Mouse (Mus musculus) MEL (cell line): ENCODE measurements around the gene Cabp4.

Source experiments
- BHLHE40 ChIP-seq: IDR thresholded peaks from 2 replicates; pipeline ENCODE4 v1.6.1; 2012; ENCODE audit warnings: low read depth, mild to moderate bottlenecking, inconsistent platforms, low read length, improper control_type of control experiment, borderline replicate concordance
- CHD2 ChIP-seq: IDR thresholded peaks from 2 replicates; pipeline ENCODE4 v1.6.1; 2011; ENCODE audit warnings: low read length, improper control_type of control experiment
- CTCF ChIP-seq, 3 experiments: IDR thresholded peaks in 2 of 3; conservative IDR thresholded peaks in 1 of 3; 2 replicates each; pipeline ENCODE4 v1.5.1; 2011 to 2012; ENCODE audit warnings: low read length in 3 of 3, low read depth in 2 of 3, mild to moderate bottlenecking in 2 of 3, improper control_type of control experiment in 1 of 3, inconsistent platforms in 1 of 3, mixed read lengths in 1 of 3, moderate library complexity in 1 of 3; ENCODE audit not compliant: control insufficient read depth in 1 of 3, insufficient read depth in 1 of 3, poor library complexity in 1 of 3, severe bottlenecking in 1 of 3
- GATA1 ChIP-seq: IDR thresholded peaks from 2 replicates; pipeline ENCODE4 v1.6.1; 2011; ENCODE audit warnings: low read depth, low read length, improper control_type of control experiment
- MAFK ChIP-seq: IDR thresholded peaks from 2 replicates; pipeline ENCODE4 v1.6.1; 2011; ENCODE audit warnings: low read depth, mild to moderate bottlenecking, low read length, improper control_type of control experiment, borderline replicate concordance
- MAX ChIP-seq: IDR thresholded peaks from 2 replicates; pipeline ENCODE4 v1.6.1; 2011; ENCODE audit warnings: low read length, improper control_type of control experiment
- MEF2A ChIP-seq: IDR thresholded peaks from 2 replicates; pipeline ENCODE4 v1.6.1; 2014; ENCODE audit warnings: low read depth, mild to moderate bottlenecking, inconsistent platforms, low read length, improper control_type of control experiment; ENCODE audit not compliant: poor library complexity, insufficient replicate concordance, severe bottlenecking; ENCODE audit errors: extremely low read depth
- MYC ChIP-seq: IDR thresholded peaks from 2 replicates; pipeline ENCODE4 v1.6.1; 2011; ENCODE audit warnings: low read depth, mild to moderate bottlenecking, low read length, improper control_type of control experiment, moderate library complexity
- NRF1 ChIP-seq: IDR thresholded peaks from 2 replicates; pipeline ENCODE4 v1.6.1; 2014; ENCODE audit warnings: low read depth, mild to moderate bottlenecking, inconsistent platforms, low read length, improper control_type of control experiment, moderate library complexity; ENCODE audit not compliant: poor library complexity, insufficient read depth, severe bottlenecking
- POLR2A ChIP-seq, 2 experiments: IDR thresholded peaks; 2 replicates each; pipeline ENCODE4 v1.6.1; 2011 to 2012; ENCODE audit warnings: low read length in 2 of 2, mild to moderate bottlenecking in 2 of 2, control low read depth in 1 of 2, improper control_type of control experiment in 1 of 2, low read depth in 1 of 2, moderate library complexity in 1 of 2; ENCODE audit not compliant: control insufficient read depth in 1 of 2, insufficient read depth in 1 of 2, poor library complexity in 1 of 2
- RAD21 ChIP-seq: IDR thresholded peaks from 2 replicates; pipeline ENCODE4 v1.6.1; 2011; ENCODE audit warnings: mild to moderate bottlenecking, low read depth, low read length, improper control_type of control experiment
- TBP ChIP-seq: IDR thresholded peaks from 2 replicates; pipeline ENCODE4 v1.8.0; 2011; ENCODE audit warnings: low read depth, low read length, improper control_type of control experiment

DNA sequence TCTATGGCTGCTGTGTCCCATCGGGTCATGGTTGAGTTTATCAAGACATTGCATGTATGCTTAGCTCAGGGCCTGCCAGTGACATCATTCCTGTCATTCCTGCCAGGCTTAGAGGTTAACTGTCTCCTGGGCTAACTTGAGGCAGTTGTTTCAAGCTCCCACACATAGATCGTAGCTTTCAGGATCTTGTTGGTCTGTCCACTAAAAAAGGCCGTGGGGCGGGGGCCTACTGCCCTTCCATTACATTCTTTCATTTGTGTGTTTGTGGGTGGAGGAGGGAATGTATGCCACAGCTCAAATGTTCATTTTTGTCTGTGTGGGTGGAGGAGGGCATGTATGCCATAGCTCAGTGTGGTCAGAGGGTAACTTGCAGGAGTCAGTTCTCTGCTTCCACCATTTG, 13.7 kb downstream of the Cabp4 start:
- no peak for TF ChIP-seq GATA1
- TF ChIP-seq MYC: no peak
- TF ChIP-seq CHD2: no peak
- TF ChIP-seq NRF1: no peak
- TF ChIP-seq CTCF (IDR thresholded peaks at IDR 0.05 in 2 of 3, conservative IDR thresholded peaks at IDR 0.05 in 1 of 3; ENCODE audit: control insufficient read depth in 1 of 3, insufficient read depth in 1 of 3, low read depth in 2 of 3, low read length in 3 of 3, poor library complexity in 1 of 3, severe bottlenecking in 1 of 3): no peak
- TF ChIP-seq POLR2A (IDR thresholded peaks at IDR 0.05; ENCODE audit: control insufficient read depth in 1 of 2, insufficient read depth in 1 of 2, low read depth in 1 of 2, low read length in 2 of 2, poor library complexity in 1 of 2): no peak
- no peak for TF ChIP-seq TBP
- no peak for TF ChIP-seq RAD21
- no peak for TF ChIP-seq MAX
- TF ChIP-seq BHLHE40: no peak
- no peak for TF ChIP-seq MEF2A
- no peak for TF ChIP-seq MAFK
